Mouse (Mus musculus) megakaryocyte, embryonic 14.5 days (primary cell): Measurements from ENCODE around the gene Pitpnm2. TPM values are rescaled to one million over a fixed set of nuclear protein-coding genes. Genes with fewer than 3 reads are reported as not detected.

ENCODE experiments used
- H3K27me3 ChIP-seq: replicated peaks from 2 replicates; pipeline ENCODE3; 2012; ENCODE audit warnings: inconsistent platforms
- H3K36me3 ChIP-seq: replicated peaks from 2 replicates; pipeline ENCODE3; 2012; ENCODE audit warnings: low read length, inconsistent platforms, mixed read lengths
- H3K4me1 ChIP-seq: 2 replicates; pipeline ENCODE4 v1.6.1; 2012; ENCODE audit warnings: inconsistent platforms
- H3K4me3 ChIP-seq: replicated peaks from 2 replicates; pipeline ENCODE3; 2012; ENCODE audit warnings: moderate library complexity, mild to moderate bottlenecking, inconsistent platforms
- H3K9me3 ChIP-seq: 2 replicates; pipeline ENCODE4 v1.6.1; 2012; ENCODE audit warnings: inconsistent platforms
- FLI1 ChIP-seq: IDR thresholded peaks from 2 replicates; pipeline ENCODE4 v1.6.1; 2012; ENCODE audit warnings: low read length, inconsistent platforms, mixed read lengths
- GATA1 ChIP-seq: IDR thresholded peaks from 3 replicates; pipeline ENCODE4 v1.6.1; 2012; ENCODE audit warnings: mixed read lengths, low read length, inconsistent platforms, borderline replicate concordance
- polyA plus RNA-seq: library from polyadenylated mRNA; stranded (reverse); fragments of >175 nt; gene quantifications from 2 replicates; pipeline ENCODE4 v1.2.3, GENCODE M21; 2012; ENCODE audit warnings: low replicate concordance; ENCODE audit not compliant: insufficient read depth

Gene Pitpnm2
- polyA plus RNA-seq, 1 experiment, result 30.1 TPM

DNA sequence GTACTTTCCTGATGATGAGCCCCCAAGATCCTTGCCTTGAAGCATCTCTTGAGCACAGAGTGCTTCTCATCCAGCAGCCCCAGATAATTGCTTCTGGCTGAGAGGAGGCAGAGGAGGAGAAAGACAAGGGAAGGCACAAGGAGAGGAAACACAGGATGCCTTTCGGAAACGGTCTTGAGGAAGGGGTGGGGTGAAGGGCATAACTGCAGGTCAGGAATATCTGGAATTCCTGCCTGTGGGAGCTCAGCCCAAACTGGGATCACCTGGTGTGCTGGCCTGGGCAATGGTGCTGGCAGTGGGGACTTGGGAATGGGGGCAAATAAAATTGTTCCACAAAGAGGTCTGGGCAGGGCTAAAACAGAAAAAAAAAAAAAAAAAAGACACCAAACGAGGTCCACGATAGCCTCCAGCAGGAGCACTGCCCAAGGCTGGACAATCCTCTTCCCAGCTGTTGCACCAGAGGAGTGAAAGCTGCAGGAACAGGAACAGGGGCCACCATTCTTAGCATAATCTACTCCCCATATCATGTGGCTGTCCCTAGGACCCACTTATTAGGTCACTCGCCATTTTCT is 43.7 kb downstream of the Pitpnm2 start:
- Histone ChIP-seq H3K4me1 (peaks cover 74% of the 10 kb centered on the region), H3K27me3 (peaks cover 2% of the 10 kb centered on the region), H3K36me3 (peaks cover 84% of the 10 kb centered on the region), H3K4me3 (no peak overlapping the region), H3K9me3 (no peaks in the 10 kb centered on the region)
- TF ChIP-seq FLI1 (no peak), GATA1 (no peak)

DNA sequence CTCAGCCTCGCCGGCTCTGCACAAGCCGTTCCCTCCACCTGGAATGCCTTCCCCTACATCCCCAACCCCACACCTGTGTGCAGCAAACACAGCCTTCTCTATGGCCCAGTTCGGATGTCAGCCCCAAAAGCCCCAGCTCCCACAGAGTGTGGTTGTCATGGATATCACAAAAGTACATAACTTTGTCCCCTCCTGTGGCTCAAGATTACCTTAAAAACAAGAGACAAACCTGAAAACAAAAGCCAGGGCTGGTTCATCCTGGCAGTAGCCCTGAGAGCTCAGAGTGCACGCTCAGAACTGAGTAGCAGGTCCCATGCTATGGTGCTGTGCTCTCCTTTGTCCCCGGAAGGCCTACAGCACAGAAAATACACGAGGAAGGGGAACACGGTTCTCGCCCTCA is 44.3 kb downstream of the Pitpnm2 start:
- Histone ChIP-seq H3K9me3 (no peaks in the 10 kb centered on the region), H3K4me1 (peaks cover 73% of the 10 kb centered on the region), H3K36me3 (peaks cover 83% of the 10 kb centered on the region), H3K27me3 (peaks cover 2% of the 10 kb centered on the region), H3K4me3 (no peak overlapping the region)
- TF ChIP-seq GATA1 (no peak), FLI1 (no peak)

DNA sequence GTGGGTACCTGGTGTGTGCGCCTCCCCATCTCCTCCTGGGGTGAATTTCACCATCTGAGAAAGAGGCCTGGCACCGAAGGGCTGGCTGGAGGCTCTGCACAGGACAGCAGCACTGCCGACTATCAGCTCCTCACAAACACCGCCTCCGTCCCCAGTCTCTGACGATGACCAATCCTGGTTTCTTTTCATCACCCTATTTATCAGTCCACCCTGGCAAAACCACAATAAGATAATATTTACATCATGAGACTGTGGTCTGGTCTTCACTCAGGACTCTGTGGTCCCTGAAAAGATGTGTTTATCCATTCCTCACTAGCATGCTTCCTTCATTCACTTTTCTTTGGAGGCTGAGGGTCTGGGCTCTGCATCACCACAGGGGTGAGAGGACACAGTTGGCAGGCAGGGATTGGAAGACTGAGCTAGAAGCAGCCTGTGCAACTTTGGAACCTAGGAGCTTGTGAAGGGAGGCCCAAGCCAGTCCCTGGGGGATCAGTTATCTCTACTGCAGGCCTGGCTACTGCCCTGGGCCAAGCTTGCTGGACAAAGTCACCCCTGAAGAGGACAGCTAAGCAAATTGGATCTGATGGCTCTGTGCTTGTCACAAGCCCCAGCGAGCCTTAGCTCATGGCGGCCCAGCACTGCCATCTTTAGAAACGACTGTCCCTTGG is 45.3 kb downstream of the Pitpnm2 start:
- peaks cover 2% of the 10 kb centered on the region for H3K27me3 ChIP-seq
- H3K36me3 ChIP-seq, result peaks cover 84% of the 10 kb centered on the region
- no peak for TF ChIP-seq FLI1
- TF ChIP-seq GATA1, result no peak
- peaks cover 72% of the 10 kb centered on the region for H3K4me1 ChIP-seq
- H3K9me3 ChIP-seq, result no peaks in the 10 kb centered on the region
- H3K4me3 ChIP-seq, result no peak overlapping the region

DNA sequence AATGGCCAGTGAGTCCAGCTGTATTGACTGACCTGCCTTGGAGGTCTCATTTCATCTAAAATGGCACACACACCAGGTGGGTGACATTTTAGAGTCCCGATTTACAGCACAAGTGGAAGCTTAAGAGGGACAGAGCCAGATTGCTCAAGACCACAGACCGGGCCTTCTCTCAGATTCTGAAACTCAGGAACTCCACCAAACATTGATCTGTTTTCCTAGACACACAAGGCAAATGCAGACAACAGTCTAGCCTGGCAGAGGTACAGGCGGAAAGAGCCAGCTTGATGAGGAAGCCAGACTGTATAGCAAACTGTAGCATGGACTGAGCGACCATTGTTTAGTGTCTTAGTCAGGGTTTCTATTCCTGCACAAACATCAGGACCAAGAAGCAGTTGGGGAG is 46.3 kb downstream of the Pitpnm2 start:
- peaks cover 75% of the 10 kb centered on the region for H3K4me1 ChIP-seq
- H3K4me3 ChIP-seq, result no peak overlapping the region
- peaks cover 87% of the 10 kb centered on the region for H3K36me3 ChIP-seq
- no peaks in the 10 kb centered on the region for H3K9me3 ChIP-seq
- TF ChIP-seq GATA1 (no peak), FLI1 (no peak)
- H3K27me3 ChIP-seq, result peaks cover 2% of the 10 kb centered on the region

DNA sequence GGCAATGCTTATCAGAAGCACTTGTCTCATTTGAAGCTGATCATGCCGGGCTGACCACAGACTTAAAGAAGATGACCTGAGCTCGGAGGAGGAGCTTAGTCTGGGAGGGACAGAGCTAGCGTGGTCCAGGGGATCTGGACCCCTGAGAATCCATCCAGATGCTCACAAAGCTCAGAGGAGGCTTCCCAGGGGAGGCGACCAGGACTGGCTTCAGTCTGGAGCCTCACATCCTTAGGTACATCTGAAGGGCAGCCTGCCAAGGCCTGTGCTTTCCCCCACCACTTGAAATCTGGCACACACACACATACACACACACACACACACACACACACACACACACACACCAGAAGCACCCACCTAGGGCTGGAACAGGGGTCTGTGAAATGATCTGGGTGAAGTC is 47.5 kb downstream of the Pitpnm2 start:
- Histone ChIP-seq H3K4me3 (no peak overlapping the region), H3K9me3 (no peaks in the 10 kb centered on the region), H3K36me3 (peaks cover 80% of the 10 kb centered on the region), H3K4me1 (peaks cover 67% of the 10 kb centered on the region), H3K27me3 (peaks cover 2% of the 10 kb centered on the region)
- TF ChIP-seq FLI1, result no peak
- no peak for TF ChIP-seq GATA1

DNA sequence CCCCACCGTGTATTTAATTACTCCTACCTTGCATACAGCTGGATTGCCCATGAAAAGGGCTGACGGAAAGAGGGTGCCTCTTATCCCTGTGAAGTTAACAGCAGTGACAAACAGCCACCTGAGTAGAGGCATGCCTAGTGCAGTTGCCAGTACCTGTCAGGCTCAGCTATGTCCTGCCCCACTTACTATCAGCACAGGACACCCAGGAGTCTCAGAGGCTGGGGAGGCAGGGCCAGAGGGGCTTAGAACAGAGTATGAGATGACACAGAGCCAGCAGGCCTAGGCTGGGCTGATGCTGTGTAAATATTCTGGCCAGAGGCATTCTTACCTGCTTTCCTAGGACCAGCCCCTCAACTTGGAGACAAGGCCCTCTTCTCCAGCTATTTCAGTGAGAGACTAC is 48.0 kb downstream of the Pitpnm2 start:
- H3K4me1 ChIP-seq, result peaks cover 66% of the 10 kb centered on the region
- peaks cover 2% of the 10 kb centered on the region for H3K27me3 ChIP-seq
- H3K4me3 ChIP-seq, result no peak overlapping the region
- H3K36me3 ChIP-seq, result peaks cover 80% of the 10 kb centered on the region
- H3K9me3 ChIP-seq, result no peaks in the 10 kb centered on the region
- TF ChIP-seq GATA1, result no peak

DNA sequence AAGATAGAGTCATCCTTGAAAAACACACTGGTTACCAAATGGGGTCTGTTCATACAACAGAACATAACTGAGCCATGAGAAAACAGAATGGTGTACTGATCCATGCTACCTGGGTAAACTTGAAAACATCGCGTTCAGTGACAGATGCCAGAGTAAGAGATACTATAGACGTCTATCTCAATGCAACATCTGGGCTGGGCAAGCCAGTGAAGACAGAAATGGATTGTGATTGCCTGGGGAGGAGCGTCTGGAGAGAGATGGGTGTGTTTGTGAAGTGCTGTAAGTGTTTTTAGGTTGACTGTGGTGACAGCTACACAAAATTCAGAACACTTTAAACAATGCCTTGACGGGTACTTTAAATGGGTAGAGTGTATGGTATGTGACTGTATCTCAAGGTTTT is 48.7 kb downstream of the Pitpnm2 start:
- H3K4me1 ChIP-seq, result peaks cover 62% of the 10 kb centered on the region
- H3K36me3 ChIP-seq, result peaks cover 76% of the 10 kb centered on the region
- H3K27me3 ChIP-seq, result peaks cover 2% of the 10 kb centered on the region
- TF ChIP-seq GATA1 (no peak), FLI1 (no peak)
- no peaks in the 10 kb centered on the region for H3K9me3 ChIP-seq
- H3K4me3 ChIP-seq, result no peak overlapping the region

DNA sequence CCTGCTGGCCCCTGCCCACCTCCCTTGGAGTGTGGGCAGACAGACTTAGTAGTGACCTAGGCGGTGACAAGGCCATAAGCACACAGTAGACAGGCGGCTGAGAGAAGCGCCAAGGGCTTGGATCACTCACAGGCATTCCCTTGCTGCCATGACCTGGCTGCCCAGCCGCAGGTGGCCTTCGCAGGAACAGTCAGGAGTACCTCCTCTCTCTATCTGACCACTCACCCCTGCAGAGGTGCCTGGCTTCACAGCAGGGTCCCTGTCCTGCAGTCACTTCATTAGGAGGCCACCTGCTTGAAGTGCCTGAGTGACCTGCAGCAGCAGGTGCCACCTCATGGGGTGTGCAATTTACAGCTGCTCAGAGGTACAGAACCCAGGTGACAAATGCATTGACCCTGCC is 50.4 kb downstream of the Pitpnm2 start:
- Histone ChIP-seq H3K4me3 (no peak overlapping the region), H3K4me1 (peaks cover 48% of the 10 kb centered on the region), H3K9me3 (no peaks in the 10 kb centered on the region), H3K27me3 (peaks cover 2% of the 10 kb centered on the region), H3K36me3 (peaks cover 71% of the 10 kb centered on the region)
- TF ChIP-seq FLI1, result no peak
- TF ChIP-seq GATA1, result no peak

DNA sequence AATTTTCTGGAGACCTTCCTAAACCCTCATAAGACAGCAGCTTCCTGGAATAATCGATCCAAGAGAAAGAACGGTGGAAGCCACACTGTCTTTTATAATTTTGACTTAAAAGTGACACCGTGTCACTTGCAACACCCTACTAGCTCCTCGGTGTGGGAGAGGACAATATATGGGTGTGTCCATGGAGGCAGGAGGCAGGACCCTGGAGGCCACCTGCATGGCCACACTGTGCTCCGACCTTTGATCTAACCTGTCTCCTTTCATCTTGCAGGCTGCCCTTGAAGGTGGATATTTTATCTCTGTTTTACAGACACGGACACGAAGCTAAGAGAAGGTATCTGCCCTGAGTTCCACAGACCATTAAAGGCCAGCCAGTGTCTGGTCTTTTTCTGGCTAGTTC is 51.1 kb downstream of the Pitpnm2 start:
- Histone ChIP-seq H3K36me3 (peaks cover 73% of the 10 kb centered on the region), H3K4me3 (no peak overlapping the region), H3K4me1 (peaks cover 48% of the 10 kb centered on the region), H3K9me3 (no peaks in the 10 kb centered on the region), H3K27me3 (peaks cover 2% of the 10 kb centered on the region)
- TF ChIP-seq GATA1, result no peak
- TF ChIP-seq FLI1, result no peak

DNA sequence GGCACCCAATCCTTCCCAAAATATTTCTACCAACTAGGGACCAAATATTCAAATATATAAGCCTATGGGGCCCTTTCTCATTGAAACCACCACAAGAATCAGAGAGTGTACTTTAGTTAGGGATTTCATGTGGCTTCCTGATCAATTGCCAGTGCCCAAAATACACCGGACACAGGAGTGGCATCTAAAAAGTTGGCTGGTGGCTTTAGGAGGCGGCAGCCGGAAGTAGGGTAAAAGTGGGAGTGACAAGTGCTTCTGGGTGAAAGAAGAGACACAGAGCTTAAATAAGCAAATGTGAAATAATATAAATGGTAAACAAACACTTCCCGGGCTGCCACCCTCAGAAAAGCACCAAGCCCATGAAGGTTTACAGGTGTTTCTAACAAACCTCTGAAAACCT is 53.5 kb downstream of the Pitpnm2 start:
- Histone ChIP-seq H3K4me1 (peaks cover 50% of the 10 kb centered on the region), H3K9me3 (no peaks in the 10 kb centered on the region), H3K4me3 (no peak overlapping the region), H3K27me3 (no peaks in the 10 kb centered on the region), H3K36me3 (peaks cover 70% of the 10 kb centered on the region)
- TF ChIP-seq GATA1 (no peak), FLI1 (no peak)
